Mouse (Mus musculus) bone marrow, adult 2 months (tissue): Measurements from ENCODE around the gene Cblc. TPM values are rescaled to one million over a fixed set of nuclear protein-coding genes. Genes with fewer than 3 reads are reported as not detected.
A peak's percentile ranks its signal among the peaks of the same experiment; 100 is the strongest.

Source experiments
- H3K27ac ChIP-seq: fragments of 200-500 bp; 2 replicates; pipeline ENCODE4 v1.5.1; 2012; ENCODE audit warnings: low read depth, mild to moderate bottlenecking, control low read depth, inconsistent platforms, low read length; ENCODE audit not compliant: control insufficient read depth, poor library complexity, insufficient read depth
- H3K4me1 ChIP-seq: fragments of 200-500 bp; 2 replicates; pipeline ENCODE4 v1.6.1; 2011; ENCODE audit warnings: low read length; ENCODE audit not compliant: control insufficient read depth, insufficient read depth
- H3K4me3 ChIP-seq: fragments of 200-500 bp; replicated peaks from 2 replicates; pipeline ENCODE3; 2011; ENCODE audit warnings: mild to moderate bottlenecking, low read depth, low read length, control low read depth; ENCODE audit not compliant: control insufficient read depth
- CTCF ChIP-seq: fragments of 200-500 bp; IDR thresholded peaks from 2 replicates; pipeline ENCODE4 v1.5.1; 2011; ENCODE audit warnings: low read length, control low read depth; ENCODE audit not compliant: control insufficient read depth, insufficient read depth
- POLR2A ChIP-seq: fragments of 200-500 bp; IDR thresholded peaks from 2 replicates; pipeline ENCODE4 v1.6.1; 2011; ENCODE audit warnings: low read depth, mild to moderate bottlenecking, control low read depth, low read length, borderline replicate concordance; ENCODE audit not compliant: control insufficient read depth
- WGBS: fragments of 180-500 bp; shearing (Covaris S2); methylation state at CpG from one replicate; pipeline ENCODE4 v1.1.7; 2018; 5-methylcytosine and 5-hydroxymethylcytosine counted together
- polyA plus RNA-seq: library from polyadenylated mRNA; stranded (reverse); fragments of >200 nt; gene quantifications from 2 replicates; pipeline ENCODE4 v1.2.4, GENCODE M21; 2011; ENCODE audit warnings: low replicate concordance; ENCODE audit not compliant: missing spikeins, insufficient read depth, insufficient read length

The Cblc gene
- polyA plus RNA-seq, 1 experiment, result not detected

GRCm38 (mm10) chr7:19741329-19742031 is 55.1 kb downstream of the Cblc start:
- Histone ChIP-seq H3K4me1 (peaks cover 1% of the 10 kb centered on the region; the same call in 1 of the 2 replicates), H3K4me3 (no peak overlapping the region), H3K27ac (no peak overlapping the region)
- TF ChIP-seq CTCF (no peak), POLR2A (no peak)
- WGBS, result 55% methylated on average over 8 of the region's 8 CpGs

- H3K4me3 ChIP-seq, result no peak overlapping the region
These were observed 56.3 kb downstream of the Cblc start for GRCm38 (mm10) chr7:19740269-19740668.

GRCm38 (mm10) chr7:19738771-19739170 is 57.8 kb downstream of the Cblc start:
- H3K4me3 ChIP-seq, result no peak overlapping the region
- 84% methylated on average over 3 of the region's 3 CpGs for WGBS
- H3K27ac ChIP-seq, result no peak overlapping the region
- H3K4me1 ChIP-seq, result peaks cover 2% of the 10 kb centered on the region; the same call in 1 of the 2 replicates
- no peak for TF ChIP-seq POLR2A
- no peak for TF ChIP-seq CTCF

More at GRCm38 (mm10) chr7:19740269-19740668, 56.3 kb downstream of the Cblc start:
- TF ChIP-seq CTCF (peak; percentile 23; the same call in 1 of the 2 replicates), POLR2A (no peak)
- H3K27ac ChIP-seq, result no peak overlapping the region
- H3K4me1 ChIP-seq, result peaks cover 2% of the 10 kb centered on the region; the same call in 1 of the 2 replicates
- WGBS, result 60% methylated on average over 11 of the region's 11 CpGs

- H3K4me1 ChIP-seq, result peaks cover 2% of the 10 kb centered on the region; the same call in 1 of the 2 replicates
- TF ChIP-seq POLR2A, result no peak
- no peak for TF ChIP-seq CTCF
- WGBS, result 29% methylated on average over 16 of the region's 16 CpGs
- peak overlapping the region; percentile 37; the same call in 1 of the 2 replicates for H3K27ac ChIP-seq
- no peak overlapping the region for H3K4me3 ChIP-seq
These were observed 60.1 kb downstream of the Cblc start for GRCm38 (mm10) chr7:19736389-19737057.

- TF ChIP-seq CTCF (no peak), POLR2A (no peak)
- Histone ChIP-seq H3K27ac (no peak overlapping the region), H3K4me3 (no peak overlapping the region), H3K4me1 (peaks cover 2% of the 10 kb centered on the region; the same call in 1 of the 2 replicates)
- WGBS, result 89% methylated on average over 10 of the region's 10 CpGs
These were observed 62.4 kb downstream of the Cblc start for GRCm38 (mm10) chr7:19734178-19734666.

Other genes with a start within 250 kb of the Cblc start
- gene Ppp1r37, start 233.7 kb downstream of the Cblc start, polyA plus RNA-seq, result 71.6 and 93.5 TPM in 2 replicates
- 2.8 and 3.0 TPM in 2 replicates for gene Zfp296, start 219.5 kb downstream of the Cblc start, polyA plus RNA-seq
- gene Gemin7, start 219.2 kb downstream of the Cblc start, polyA plus RNA-seq, result 52.9 and 74.3 TPM in 2 replicates
- gene Clasrp, start 192.3 kb downstream of the Cblc start, polyA plus RNA-seq, result 64.7 and 98.2 TPM in 2 replicates
- 6.4 and 12.0 TPM in 2 replicates for gene Relb, start 167.4 kb downstream of the Cblc start, polyA plus RNA-seq
- gene Clptm1, start 131.8 kb downstream of the Cblc start, polyA plus RNA-seq, result 18.1 and 31.2 TPM in 2 replicates
- gene Apoc2, start 118.9 kb downstream of the Cblc start, polyA plus RNA-seq, result 13.2 TPM in 1 of 2 replicates, not detected in the other
- 7.6 TPM in 1 of 2 replicates, not detected in the other for gene Gm44805, start 115.4 kb downstream of the Cblc start, polyA plus RNA-seq
- gene Apoc4, start 115.3 kb downstream of the Cblc start, polyA plus RNA-seq, result 3.6 and 18.7 TPM in 2 replicates
- gene Apoc1, start 104.1 kb downstream of the Cblc start, polyA plus RNA-seq, result 48.3 and 137 TPM in 2 replicates
- 205 and 422 TPM in 2 replicates for gene Apoe, start 97.6 kb downstream of the Cblc start, polyA plus RNA-seq
- 19.2 and 19.3 TPM in 2 replicates for gene Tomm40, start 81.4 kb downstream of the Cblc start, polyA plus RNA-seq
- gene Nectin2, start 46.3 kb downstream of the Cblc start, polyA plus RNA-seq, result 1.9 and 4.7 TPM in 2 replicates
- gene Bcam, start 25.8 kb downstream of the Cblc start, polyA plus RNA-seq, result 0.79 and 4.5 TPM in 2 replicates
- 6.4 and 13.0 TPM in 2 replicates for gene Bcl3, start 26.0 kb upstream of the Cblc start, polyA plus RNA-seq
- not detected in 2 replicates for gene Gm19345, start 55.2 kb upstream of the Cblc start, polyA plus RNA-seq
- gene Ceacam16, start 64.5 kb upstream of the Cblc start, polyA plus RNA-seq, result 3.8 and 8.2 TPM in 2 replicates
- gene Ceacam19, start 91.2 kb upstream of the Cblc start, polyA plus RNA-seq, result not detected in 2 replicates
- gene Pvr, start 124.4 kb upstream of the Cblc start, polyA plus RNA-seq, result 2.6 and 4.7 TPM in 2 replicates
- gene Igsf23, start 153.9 kb upstream of the Cblc start, polyA plus RNA-seq, result 0.52 TPM in 1 of 2 replicates, not detected in the other
- gene Ceacam20, start 168.6 kb upstream of the Cblc start, polyA plus RNA-seq, result 1.0 TPM in 2 replicates
- gene Nlrp9b, start 194.7 kb upstream of the Cblc start, polyA plus RNA-seq, result not detected in 2 replicates